Mouse (Mus musculus): Measurements from ENCODE around the gene Atf6.

DNA sequence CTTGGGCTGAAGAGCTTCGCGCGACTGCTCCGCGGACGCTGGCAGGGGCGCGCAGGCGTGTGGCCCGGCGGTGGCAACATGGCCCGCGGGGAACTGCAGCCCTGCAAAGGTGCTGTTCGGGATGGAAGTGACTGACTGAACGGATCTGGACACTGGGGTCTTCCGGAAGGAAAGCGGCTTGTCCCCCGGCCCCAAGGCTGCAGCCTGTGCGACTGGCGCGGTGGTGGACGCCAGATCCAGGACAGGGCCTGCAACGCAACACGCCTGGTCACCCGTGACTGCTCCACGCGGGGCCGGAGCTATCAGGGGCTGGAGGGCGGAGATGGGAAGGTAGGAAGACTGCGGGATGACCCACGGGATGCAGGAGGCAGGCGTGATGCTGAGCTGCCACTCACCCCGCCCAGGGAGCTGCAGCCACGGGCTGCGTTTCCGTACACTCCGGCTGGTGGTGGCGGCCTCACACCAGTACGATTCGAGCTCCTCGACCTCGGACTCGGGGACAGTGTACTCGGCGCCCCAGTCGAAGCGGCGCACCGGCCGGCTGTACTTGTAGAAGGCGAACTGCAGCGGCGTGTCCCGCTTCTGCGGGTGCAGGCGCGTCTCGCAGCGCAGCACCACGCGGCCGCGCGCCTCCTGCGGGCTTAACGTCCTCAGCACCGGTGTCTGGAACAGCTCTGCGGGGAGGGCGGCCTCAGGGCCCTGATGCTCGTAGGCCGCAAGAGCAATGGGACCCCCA is 40.1 kb upstream of the Atf6 start:
- no peak for TF ChIP-seq POLR2A (IDR thresholded peaks at IDR 0.05; ENCODE audit: low read depth, low read length)
- no peak for TF ChIP-seq CTCF (IDR thresholded peaks at IDR 0.05; ENCODE audit: extremely low read depth, insufficient read depth, insufficient read length, insufficient replicate concordance)
